Mouse (Mus musculus) neural tube, embryonic 14.5 days (tissue): ENCODE measurements at regions not wholly inside any gene's neighbourhood (a gene's known extent, or its start where the extent isn't known, plus 50 kb on each side); places are given as distances from the start of the nearest gene placed in this dataset.

Experiments used
- ATAC-seq: fragments of 200-750 bp; cut with Nextera tagmentation; 2 replicates; pipeline ENCODE4 v1.8.0; 2017; ENCODE audit warnings: low read depth, mild to moderate bottlenecking, moderate TSS enrichment, moderate library complexity
- H3K27ac ChIP-seq: fragments of 300-500 bp; sonication (generic); 2 replicates; pipeline ENCODE4 v1.5.1; 2014; ENCODE audit warnings: low read depth, mild to moderate bottlenecking, control low read depth, low read length, moderate library complexity, mixed read lengths
- H3K27me3 ChIP-seq: fragments of 300-500 bp; sonication (generic); 2 replicates; pipeline ENCODE4 v1.6.1; 2014; ENCODE audit warnings: low read length; ENCODE audit not compliant: control insufficient read depth, insufficient read depth
- H3K36me3 ChIP-seq: fragments of 300-500 bp; sonication (generic); 2 replicates; pipeline ENCODE4 v1.6.1; 2014; ENCODE audit warnings: low read length, mixed read lengths; ENCODE audit not compliant: control insufficient read depth, insufficient read depth
- H3K4me1 ChIP-seq: fragments of 300-500 bp; sonication (generic); 2 replicates; pipeline ENCODE4 v1.6.1; 2014; ENCODE audit warnings: low read length; ENCODE audit not compliant: control insufficient read depth, insufficient read depth
- H3K4me2 ChIP-seq: fragments of 300-500 bp; sonication (generic); 2 replicates; pipeline ENCODE4 v1.6.1; 2014; ENCODE audit warnings: mild to moderate bottlenecking, low read depth, low read length, control low read depth
- H3K4me3 ChIP-seq: fragments of 300-500 bp; sonication (generic); 2 replicates; pipeline ENCODE4 v1.5.1; 2014; ENCODE audit warnings: low read depth, low read length, control low read depth, mixed read lengths
- H3K9ac ChIP-seq: fragments of 300-500 bp; sonication (generic); replicated peaks from 2 replicates; pipeline ENCODE4 v1.6.1; 2014; ENCODE audit warnings: low read depth, mild to moderate bottlenecking, control low read depth, low read length, mixed read lengths
- H3K9me3 ChIP-seq: fragments of 300-500 bp; sonication (generic); 2 replicates; pipeline ENCODE4 v1.6.1; 2016; ENCODE audit warnings: low read length; ENCODE audit not compliant: control insufficient read depth
- WGBS: fragments of 180-500 bp; shearing (Covaris S2); extraction: QIAGEN DNeasy Blood & Tissue Kit; methylation state at CpG from one replicate; pipeline ENCODE4 v1.1.7; 2014; 5-methylcytosine and 5-hydroxymethylcytosine counted together

DNA sequence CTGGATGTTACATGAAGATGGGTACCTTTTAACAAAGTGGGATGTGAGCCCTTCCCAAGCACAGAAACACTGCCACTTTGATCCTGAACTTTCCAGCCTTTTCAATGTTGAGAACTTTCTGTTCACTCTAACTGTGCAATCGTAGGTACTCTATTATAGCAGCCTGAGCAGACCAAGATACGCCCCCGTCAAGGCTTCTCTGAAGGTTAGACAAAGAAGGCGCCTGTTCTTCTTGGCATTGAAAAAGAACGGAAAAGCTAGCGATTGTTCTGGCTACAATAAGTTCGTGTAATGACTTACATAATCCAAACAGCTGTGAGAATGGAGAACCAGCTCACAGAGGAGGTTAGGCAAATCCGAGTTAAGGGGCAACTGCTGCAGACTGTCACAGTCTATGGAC, 305.9 kb upstream of the Cxcr4 start:
- Histone ChIP-seq H3K36me3 (no peaks in the 10 kb centered on the region), H3K9ac (no peak overlapping the region), H3K9me3 (no peaks in the 10 kb centered on the region), H3K27ac (no peak overlapping the region), H3K4me1 (no peaks in the 10 kb centered on the region), H3K27me3 (no peaks in the 10 kb centered on the region), H3K4me3 (no peak overlapping the region), H3K4me2 (no peak overlapping the region)
- ATAC-seq, result no peak
- WGBS, result 67% methylated on average over 8 of the region's 8 CpGs

- H3K4me2 ChIP-seq, result no peak overlapping the region
- no peaks in the 10 kb centered on the region for H3K4me1 ChIP-seq
- 78% methylated on average over 5 of the region's 5 CpGs for WGBS
- H3K36me3 ChIP-seq, result no peaks in the 10 kb centered on the region
- no peak overlapping the region for H3K9ac ChIP-seq
- no peaks in the 10 kb centered on the region for H3K27me3 ChIP-seq
- no peaks in the 10 kb centered on the region for H3K9me3 ChIP-seq
- H3K4me3 ChIP-seq, result no peak overlapping the region
- H3K27ac ChIP-seq, result no peak overlapping the region
- ATAC-seq, result no peak
Measured at GRCm38 (mm10) chr1:128894546-128894945, 302.5 kb upstream of the Cxcr4 start.

DNA sequence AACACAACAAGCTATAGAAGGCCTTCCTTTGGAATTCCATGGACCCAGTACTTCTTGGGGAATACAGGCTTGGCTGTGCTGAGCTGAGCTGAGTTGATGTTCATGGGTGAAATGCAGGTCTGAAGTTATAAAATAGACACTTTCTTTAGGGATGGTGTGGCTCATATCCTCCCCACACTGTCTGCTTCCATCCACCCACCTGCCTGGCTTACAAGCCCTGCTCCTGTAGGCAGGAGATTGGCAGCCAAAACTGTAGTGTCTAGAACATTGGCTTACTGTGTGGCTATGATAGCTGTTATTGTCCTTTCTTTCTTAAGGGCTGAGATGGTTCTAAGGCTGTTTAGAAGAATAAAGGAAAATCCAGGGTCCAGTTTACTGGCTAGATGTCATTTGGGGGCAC, 286.2 kb upstream of the Cxcr4 start:
- Histone ChIP-seq H3K9ac (no peak overlapping the region), H3K36me3 (no peaks in the 10 kb centered on the region), H3K9me3 (no peaks in the 10 kb centered on the region), H3K27me3 (no peaks in the 10 kb centered on the region), H3K27ac (no peak overlapping the region), H3K4me3 (no peak overlapping the region), H3K4me2 (no peak overlapping the region), H3K4me1 (no peaks in the 10 kb centered on the region)
- no peak for ATAC-seq

DNA sequence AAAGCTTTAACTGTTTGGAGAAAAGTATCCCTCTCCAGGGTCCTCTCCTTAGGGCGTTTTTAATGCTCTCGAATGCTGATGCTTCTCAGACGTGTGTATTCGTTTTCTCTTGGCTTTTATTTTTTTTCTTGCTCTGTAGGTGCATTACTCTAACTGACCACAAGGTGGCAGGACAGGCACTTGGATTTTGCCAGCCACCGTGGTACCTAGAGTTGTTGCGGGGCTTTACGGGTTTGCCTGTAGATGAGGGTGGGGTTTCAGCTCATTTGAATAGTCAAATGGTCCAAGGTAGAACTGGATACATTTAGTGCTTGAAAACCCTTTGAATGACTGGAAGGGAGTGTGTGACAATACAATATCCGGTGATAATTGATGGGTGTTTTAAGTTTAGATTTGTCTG, 283.2 kb upstream of the Cxcr4 start:
- no peaks in the 10 kb centered on the region for H3K9me3 ChIP-seq
- peak; percentile 82 for ATAC-seq
- 10% methylated on average over 8 of the region's 8 CpGs for WGBS
- H3K4me1 ChIP-seq, result no peaks in the 10 kb centered on the region
- H3K27ac ChIP-seq, result no peak overlapping the region
- no peak overlapping the region for H3K4me2 ChIP-seq
- H3K27me3 ChIP-seq, result no peaks in the 10 kb centered on the region
- no peak overlapping the region for H3K4me3 ChIP-seq
- H3K9ac ChIP-seq, result no peak overlapping the region
- no peaks in the 10 kb centered on the region for H3K36me3 ChIP-seq

- no peaks in the 10 kb centered on the region for H3K9me3 ChIP-seq
- H3K4me2 ChIP-seq, result no peak overlapping the region
- no peak overlapping the region for H3K4me3 ChIP-seq
- no peaks in the 10 kb centered on the region for H3K27me3 ChIP-seq
- no peak overlapping the region for H3K27ac ChIP-seq
- no peaks in the 10 kb centered on the region for H3K36me3 ChIP-seq
- no peak overlapping the region for H3K9ac ChIP-seq
- H3K4me1 ChIP-seq, result no peaks in the 10 kb centered on the region
- ATAC-seq, result no peak
- WGBS, result 90% methylated on average over 11 of the region's 11 CpGs
Measured at GRCm38 (mm10) chr1:128874190-128874589, 282.1 kb upstream of the Cxcr4 start.

DNA sequence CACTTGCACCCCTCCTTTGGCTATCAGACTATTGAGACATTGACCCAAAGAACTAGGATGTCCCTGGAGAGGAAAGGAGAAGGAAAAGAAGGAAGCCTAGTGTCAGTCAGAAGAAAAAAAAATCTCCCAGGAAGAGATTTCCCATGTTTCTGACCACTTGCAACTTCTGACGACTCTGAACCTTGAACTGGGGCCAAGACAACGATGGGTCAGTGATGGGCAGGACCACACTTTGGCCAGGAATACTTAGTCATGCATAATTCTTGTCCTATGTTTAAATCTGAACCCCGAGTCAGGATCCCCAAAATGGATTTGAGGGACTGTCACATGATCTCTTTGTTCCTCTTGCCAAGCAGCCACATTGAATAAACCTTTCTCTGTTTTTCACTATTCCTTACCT, 276.7 kb upstream of the Cxcr4 start:
- Histone ChIP-seq H3K4me1 (no peaks in the 10 kb centered on the region), H3K27me3 (no peaks in the 10 kb centered on the region), H3K36me3 (no peaks in the 10 kb centered on the region), H3K9ac (no peak overlapping the region), H3K4me3 (no peak overlapping the region), H3K9me3 (no peaks in the 10 kb centered on the region), H3K4me2 (no peak overlapping the region), H3K27ac (no peak overlapping the region)
- 80% methylated on average over 3 of the region's 3 CpGs for WGBS
- ATAC-seq, result no peak

GRCm38 (mm10) chr1:128860537-128860936, 268.4 kb upstream of the Cxcr4 start:
- H3K27ac ChIP-seq, result no peak overlapping the region
- H3K4me3 ChIP-seq, result no peak overlapping the region
- no peaks in the 10 kb centered on the region for H3K4me1 ChIP-seq
- no peaks in the 10 kb centered on the region for H3K9me3 ChIP-seq
- H3K9ac ChIP-seq, result no peak overlapping the region
- ATAC-seq, result 0 out of 2 replicates have a peak, but pooled peaks have one; percentile 34
- no peaks in the 10 kb centered on the region for H3K36me3 ChIP-seq
- no peaks in the 10 kb centered on the region for H3K27me3 ChIP-seq
- H3K4me2 ChIP-seq, result no peak overlapping the region
- 10% methylated on average over 1 of the region's 1 CpGs for WGBS

DNA sequence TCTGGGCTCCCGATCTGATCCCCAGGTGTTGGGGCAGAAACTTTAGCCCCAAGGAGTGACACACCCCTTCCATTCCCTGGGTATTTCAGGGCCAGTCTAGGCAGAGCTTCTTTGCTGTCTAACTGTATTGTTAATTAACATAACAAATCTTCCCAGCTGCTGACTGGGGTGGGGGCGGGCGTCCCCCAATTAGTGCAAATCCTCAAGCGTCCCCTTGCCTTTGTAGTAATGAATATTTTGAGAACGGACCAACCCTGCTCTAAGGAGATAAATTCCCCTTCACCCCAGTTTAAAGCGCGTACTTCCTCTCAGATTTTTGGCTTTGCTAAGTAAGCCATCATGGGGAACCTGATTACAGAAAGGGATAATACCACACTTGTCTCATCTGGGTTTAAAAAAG, 268.0 kb upstream of the Cxcr4 start:
- ATAC-seq, result peak; percentile 21; the same call in 1 of the 2 replicates
- Histone ChIP-seq H3K4me2 (no peak overlapping the region), H3K27ac (no peak overlapping the region), H3K9ac (no peak overlapping the region), H3K4me3 (no peak overlapping the region), H3K36me3 (no peaks in the 10 kb centered on the region), H3K9me3 (no peaks in the 10 kb centered on the region), H3K4me1 (no peaks in the 10 kb centered on the region), H3K27me3 (no peaks in the 10 kb centered on the region)
- WGBS, result 11% methylated on average over 7 of the region's 7 CpGs

DNA sequence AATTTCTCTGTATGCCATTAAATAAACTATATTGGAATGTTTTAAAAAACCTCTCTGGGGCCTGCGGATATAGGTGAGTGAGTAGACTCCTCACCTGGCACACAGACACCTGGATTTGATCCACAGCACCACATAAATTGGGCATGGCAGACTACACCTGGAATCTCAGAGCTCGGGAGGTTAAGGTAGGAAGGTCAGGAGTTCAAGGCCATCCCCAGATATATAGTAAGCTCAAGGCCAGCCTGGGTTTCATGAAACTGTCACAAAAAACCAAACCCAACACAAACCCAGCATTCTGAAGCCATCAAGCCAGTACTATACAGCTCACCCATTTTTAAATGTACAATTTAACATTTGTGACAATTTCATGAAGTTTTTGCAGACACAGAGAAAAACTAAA, 266.6 kb upstream of the Cxcr4 start:
- no peak overlapping the region for H3K9ac ChIP-seq
- 93% methylated on average over 2 of the region's 2 CpGs for WGBS
- no peak overlapping the region for H3K27ac ChIP-seq
- H3K27me3 ChIP-seq, result no peaks in the 10 kb centered on the region
- H3K4me2 ChIP-seq, result no peak overlapping the region
- no peaks in the 10 kb centered on the region for H3K36me3 ChIP-seq
- H3K4me3 ChIP-seq, result no peak overlapping the region
- no peak for ATAC-seq
- H3K9me3 ChIP-seq, result no peaks in the 10 kb centered on the region
- H3K4me1 ChIP-seq, result no peaks in the 10 kb centered on the region

- 43% methylated on average over 2 of the region's 2 CpGs for WGBS
- H3K27me3 ChIP-seq, result no peaks in the 10 kb centered on the region
- no peak overlapping the region for H3K9ac ChIP-seq
- H3K27ac ChIP-seq, result no peak overlapping the region
- H3K4me1 ChIP-seq, result no peaks in the 10 kb centered on the region
- no peak overlapping the region for H3K4me3 ChIP-seq
- ATAC-seq, result no peak
- H3K36me3 ChIP-seq, result no peaks in the 10 kb centered on the region
- no peaks in the 10 kb centered on the region for H3K9me3 ChIP-seq
- H3K4me2 ChIP-seq, result no peak overlapping the region
Measured at GRCm38 (mm10) chr1:128856933-128857332, 264.8 kb upstream of the Cxcr4 start.
